Mouse (Mus musculus) liver, adult 2 months (tissue): ENCODE data around the gene Dupd1. TPM values are rescaled to one million over a fixed set of nuclear protein-coding genes. Genes with fewer than 3 reads are reported as not detected.
A peak's percentile ranks its signal among the peaks of the same experiment; 100 is the strongest.
"Not testable (repeated sequence)": the region's sequence is repeated elsewhere in the genome, so short reads cannot be mapped to it uniquely, and the experiment has no call there.

Experiments used
- DNase-seq: peaks from one replicate; pipeline ENCODE4 v3.0.0-alpha.2; 2011; ENCODE audit warnings: low read depth, low spot score; ENCODE audit errors: extremely low read depth
- H3K27ac ChIP-seq: fragments of 200-500 bp; replicated peaks from 2 replicates; pipeline ENCODE4 v1.5.1; 2012; ENCODE audit warnings: low read depth, mild to moderate bottlenecking, control low read depth, inconsistent platforms, low read length; ENCODE audit not compliant: insufficient read depth
- H3K27me3 ChIP-seq: fragments of 200-500 bp; 2 replicates; pipeline ENCODE4 v1.6.1; 2012; ENCODE audit warnings: mild to moderate bottlenecking, moderate library complexity, low read length, inconsistent platforms; ENCODE audit not compliant: control insufficient read depth, insufficient read depth
- H3K36me3 ChIP-seq: fragments of 200-500 bp; 2 replicates; pipeline ENCODE4 v1.6.1; 2012; ENCODE audit warnings: low read length, inconsistent platforms; ENCODE audit not compliant: control insufficient read depth, insufficient read depth
- H3K4me1 ChIP-seq: fragments of 200-500 bp; 2 replicates; pipeline ENCODE4 v1.6.1; 2011; ENCODE audit warnings: low read length; ENCODE audit not compliant: control insufficient read depth, insufficient read depth
- H3K4me3 ChIP-seq: fragments of 200-500 bp; 2 replicates; pipeline ENCODE4 v1.5.1; 2011; ENCODE audit warnings: low read depth, mild to moderate bottlenecking, control low read depth, low read length, moderate library complexity; ENCODE audit not compliant: insufficient read depth
- H3K79me2 ChIP-seq: fragments of 200-500 bp; 2 replicates; pipeline ENCODE4 v1.6.1; 2012; ENCODE audit warnings: inconsistent platforms, mild to moderate bottlenecking, low read length, moderate library complexity; ENCODE audit not compliant: control insufficient read depth, insufficient read depth
- H3K9ac ChIP-seq: fragments of 200-500 bp; 2 replicates; pipeline ENCODE4 v1.6.1; 2012; ENCODE audit warnings: low read depth, mild to moderate bottlenecking, control low read depth, inconsistent platforms, low read length
- CTCF ChIP-seq: fragments of 200-500 bp; IDR thresholded peaks from 2 replicates; pipeline ENCODE4 v1.5.1; 2011; ENCODE audit warnings: low read depth, low read length, control low read depth
- POLR2A ChIP-seq: fragments of 200-500 bp; IDR thresholded peaks from 2 replicates; pipeline ENCODE4 v1.6.1; 2011; ENCODE audit warnings: low read length, control low read depth; ENCODE audit not compliant: insufficient read depth; ENCODE audit errors: extremely low read depth
- WGBS: fragments of 180-500 bp; shearing (Covaris S2); methylation state at CpG from one replicate; pipeline ENCODE4 v1.1.7; 2018; 5-methylcytosine and 5-hydroxymethylcytosine counted together
- polyA plus RNA-seq: library from polyadenylated mRNA; depleted of rRNA; stranded (reverse); fragments of >200 nt; gene quantifications from 2 replicates; pipeline ENCODE4 v1.2.3, GENCODE M21; 2012
- total RNA-seq: library from RNA; depleted of rRNA; stranded (reverse); fragments of >200 nt; gene quantifications from 2 replicates; pipeline ENCODE4 v1.2.3, GENCODE M21; 2014

Gene Dupd1
- total and polyA plus RNA-seq, 2 experiments = not detected

GRCm38 (mm10) chr14:21676223-21676622 is 38.2 kb downstream of the Dupd1 start:
- no peak for DNase-seq
- H3K36me3 ChIP-seq = no peaks in the 10 kb centered on the region
- no peak overlapping the region for H3K4me3 ChIP-seq
- WGBS = 94% methylated on average over 2 of the region's 2 CpGs
- no peak overlapping the region for H3K9ac ChIP-seq
- no peak overlapping the region for H3K27ac ChIP-seq
- H3K27me3 ChIP-seq = no peaks in the 10 kb centered on the region
- TF ChIP-seq CTCF (no peak), POLR2A (no peak)
- H3K4me1 ChIP-seq = no peaks in the 10 kb centered on the region
- no peaks in the 10 kb centered on the region for H3K79me2 ChIP-seq

- Histone ChIP-seq H3K27ac (no peak overlapping the region), H3K4me1 (peaks cover 6% of the 10 kb centered on the region), H3K4me3 (no peak overlapping the region), H3K9ac (no peak overlapping the region), H3K36me3 (no peaks in the 10 kb centered on the region), H3K79me2 (no peaks in the 10 kb centered on the region), H3K27me3 (no peaks in the 10 kb centered on the region)
- no peak for DNase-seq
- TF ChIP-seq CTCF (no peak), POLR2A (no peak)
- 78% methylated on average over 5 of the region's 5 CpGs for WGBS
These were observed 39.9 kb downstream of the Dupd1 start for GRCm38 (mm10) chr14:21674471-21674870.

- WGBS = 93% methylated on average over 4 of the region's 4 CpGs
- no peaks in the 10 kb centered on the region for H3K79me2 ChIP-seq
- no peaks in the 10 kb centered on the region for H3K36me3 ChIP-seq
- peak; percentile 32 for DNase-seq
- no peak overlapping the region for H3K4me3 ChIP-seq
- TF ChIP-seq POLR2A (no peak), CTCF (no peak)
- H3K27ac ChIP-seq = no peak overlapping the region
- no peak overlapping the region for H3K9ac ChIP-seq
- peaks cover 11% of the 10 kb centered on the region for H3K4me1 ChIP-seq
- H3K27me3 ChIP-seq = no peaks in the 10 kb centered on the region
These were observed 41.3 kb downstream of the Dupd1 start for GRCm38 (mm10) chr14:21673100-21673499.

- not testable (repeated sequence) for H3K27ac ChIP-seq, H3K9ac ChIP-seq, H3K36me3 ChIP-seq, H3K27me3 ChIP-seq, H3K79me2 ChIP-seq, DNase-seq, H3K4me3 ChIP-seq
- 94% methylated on average over 15 of the region's 15 CpGs for WGBS
- peaks cover 11% of the 10 kb centered on the region for H3K4me1 ChIP-seq
These were observed 43.9 kb downstream of the Dupd1 start for GRCm38 (mm10) chr14:21670422-21671006.

GRCm38 (mm10) chr14:21669633-21670421 is 44.5 kb downstream of the Dupd1 start:
- H3K9ac ChIP-seq = no peak overlapping the region
- H3K4me3 ChIP-seq = no peak overlapping the region
- no peaks in the 10 kb centered on the region for H3K79me2 ChIP-seq
- 0 out of 2 replicates have a peak overlapping the region, but pooled peaks have one; percentile 4 for H3K27ac ChIP-seq
- 28% methylated on average over 11 of the region's 11 CpGs for WGBS
- no peak for TF ChIP-seq POLR2A
- TF ChIP-seq CTCF = peak; percentile 3; the same call in 1 of the 2 replicates
- H3K27me3 ChIP-seq = no peaks in the 10 kb centered on the region
- peaks cover 5% of the 10 kb centered on the region; the same call in 1 of the 2 replicates for H3K36me3 ChIP-seq
- DNase-seq = peak; percentile 83
- peaks cover 11% of the 10 kb centered on the region for H3K4me1 ChIP-seq

- DNase-seq = peak; percentile 64
These were observed 45.2 kb downstream of the Dupd1 start for GRCm38 (mm10) chr14:21669218-21669617.

More at GRCm38 (mm10) chr14:21669218-21669617, 45.2 kb downstream of the Dupd1 start:
- no peak for TF ChIP-seq POLR2A
- TF ChIP-seq CTCF = no peak
- Histone ChIP-seq H3K79me2 (no peaks in the 10 kb centered on the region), H3K9ac (no peak overlapping the region), H3K36me3 (peaks cover 9% of the 10 kb centered on the region; the same call in 1 of the 2 replicates), H3K4me1 (peaks cover 11% of the 10 kb centered on the region), H3K27me3 (no peaks in the 10 kb centered on the region), H3K27ac (no peak overlapping the region), H3K4me3 (no peak overlapping the region)
- WGBS = 47% methylated on average over 11 of the region's 11 CpGs
